Mouse (Mus musculus): ENCODE measurements around the gene Ctnnd2.

GRCm38 (mm10) chr15:30302824-30303223 lies 130.4 kb downstream of the Ctnnd2 start:
- peak; percentile 10; the same call in 1 of the 2 replicates for TF ChIP-seq CTCF (IDR thresholded peaks at IDR 0.05; ENCODE audit: low read depth)
- TF ChIP-seq EP300 (IDR thresholded peaks at IDR 0.05; ENCODE audit: low read depth): no peak

Measured in heart, postnatal 0 days (tissue).